Mouse (Mus musculus): ENCODE measurements at regions not wholly inside any gene's neighbourhood (a gene's known extent, or its start where the extent isn't known, plus 50 kb on each side); places are given as distances from the start of the nearest gene placed in this dataset.

DNA sequence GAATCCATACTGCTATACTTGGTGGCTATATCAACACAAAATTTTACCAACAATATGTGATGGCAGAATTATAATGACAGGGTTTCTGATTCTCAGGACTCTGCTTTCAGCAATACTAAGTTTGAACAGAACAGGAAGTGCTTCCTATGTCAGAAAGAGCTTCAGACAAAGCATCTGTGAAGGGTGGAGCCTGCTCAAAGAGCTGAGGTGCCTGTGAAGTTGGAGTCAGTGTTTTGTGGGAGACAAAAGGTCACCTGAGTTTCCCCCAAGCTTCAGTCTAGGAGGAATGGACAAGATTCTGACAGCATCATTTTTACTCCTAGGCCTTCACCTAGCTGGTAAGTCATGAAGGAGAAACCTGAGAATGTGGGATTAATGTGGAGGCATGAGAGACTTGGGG is 700.1 kb downstream of the Dad1 start:
- TF ChIP-seq CTCF (IDR thresholded peaks at IDR 0.05; ENCODE audit: extremely low read depth, insufficient read depth, insufficient read length, insufficient replicate concordance) (no peak), POLR2A (IDR thresholded peaks at IDR 0.05; ENCODE audit: low read depth, low read length) (no peak)

Data from spleen, adult 2 months (tissue).